Mouse (Mus musculus): Measurements from ENCODE around the gene Stat4. TPM values are rescaled to one million over a fixed set of nuclear protein-coding genes. Genes with fewer than 3 reads are reported as not detected.

The Stat4 gene
- polyA plus RNA-seq, 1 experiment from 2014 or later = 2.3 TPM

Other genes starting within 250 kb of the Stat4 start
- gene Myo1b, start 71.1 kb upstream of the Stat4 start, polyA plus RNA-seq (2014; fragmentation: Nextera tagmentation; extraction: Ambion mirVana) = 114 TPM in 2 replicates
- 13.1 and 15.0 TPM in 2 replicates for gene Stat1, start 132.3 kb downstream of the Stat4 start, polyA plus RNA-seq (2014; fragmentation: Nextera tagmentation; extraction: Ambion mirVana)
- gene Gls, start 246.1 kb downstream of the Stat4 start, polyA plus RNA-seq (2014; fragmentation: Nextera tagmentation; extraction: Ambion mirVana) = 25.9 and 28.2 TPM in 2 replicates